Mouse (Mus musculus): ENCODE data around the gene Srsf12. TPM values are rescaled to one million over a fixed set of nuclear protein-coding genes. Genes with fewer than 3 reads are reported as not detected.

Gene Srsf12
- polyA plus RNA-seq (2014; fragmentation: Nextera tagmentation; extraction: Ambion mirVana): 73.3 and 85.8 TPM in 2 replicates

DNA sequence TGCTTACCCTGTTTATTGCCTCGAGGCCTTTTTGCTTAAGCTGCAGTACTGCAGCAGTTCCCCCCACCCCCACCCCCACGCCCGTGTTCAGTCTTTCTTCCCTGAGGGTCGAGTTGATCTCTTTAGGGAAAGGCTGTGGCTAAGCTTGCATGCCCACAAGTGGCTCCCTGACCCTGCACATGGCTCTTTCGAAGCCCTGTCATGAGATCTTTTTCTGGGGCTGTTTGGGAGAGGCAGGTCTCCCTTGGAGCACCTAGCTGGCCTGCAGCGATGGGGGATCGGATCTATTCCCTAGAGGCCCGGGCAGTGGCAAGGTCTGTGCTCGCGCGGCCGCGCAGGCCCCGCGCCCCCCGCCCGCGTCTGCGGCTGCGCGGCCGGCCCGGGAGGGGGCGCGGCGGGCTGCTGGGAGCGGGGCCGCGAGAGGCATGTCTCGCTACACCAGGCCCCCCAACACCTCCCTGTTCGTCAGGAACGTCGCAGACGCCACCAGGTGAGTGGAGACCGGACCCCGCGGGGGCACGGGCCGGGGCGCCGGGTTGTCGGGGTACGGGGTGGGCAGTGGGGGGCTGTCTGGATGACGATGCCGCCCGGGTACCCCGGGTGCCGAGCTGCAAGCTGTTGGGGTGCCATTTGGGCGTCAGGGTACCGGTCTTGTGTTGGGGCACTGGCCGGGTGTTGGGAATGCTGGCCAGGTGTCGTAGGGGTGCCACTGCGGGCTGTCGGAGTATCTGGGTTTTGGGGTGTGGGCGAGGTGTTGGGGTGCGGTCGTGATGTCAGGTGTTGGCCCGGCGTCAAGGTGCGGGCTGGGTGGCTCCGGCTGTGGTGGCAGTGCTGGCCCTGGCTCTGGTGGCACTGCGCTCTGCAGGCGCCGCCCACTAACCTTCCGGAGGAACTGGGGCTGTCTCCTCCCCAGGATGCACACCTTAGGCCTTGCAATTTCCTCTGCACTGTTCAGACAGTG lies at the start of gene Srsf12:
Gene Srsf12 (plus strand): TSS at position 111 of the 961 bp plus-strand sequence.
- Histone ChIP-seq H3K36me3 (ENCODE audit: control insufficient read depth, insufficient read depth, low read length) (no peaks in the 10 kb centered on the region), H3K4me3 (ENCODE audit: low read depth, low read length) (peak within 1 kb of the TSS; percentile 74), H3K27ac (ENCODE audit: low read depth, low read length) (peak within 1 kb of the TSS; percentile 82), H3K4me1 (ENCODE audit: control insufficient read depth, insufficient read depth, low read length) (0 out of 2 replicates have a peak, but pooled peaks cover 4% of the 10 kb centered on the region), H3K9ac (replicated peaks; ENCODE audit: low read depth, low read length) (peak within 1 kb of the TSS; percentile 92), H3K4me2 (ENCODE audit: low read depth, low read length) (peak within 1 kb of the TSS; percentile 93), H3K9me3 (ENCODE audit: control insufficient read depth, low read length) (no peaks in the 10 kb centered on the region), H3K27me3 (ENCODE audit: control insufficient read depth, insufficient read depth, low read length) (no peaks in the 10 kb centered on the region)
- 2% methylated on average over 55 of the region's 65 CpGs for WGBS
- peak; percentile 93 for ATAC-seq (ENCODE audit: low read depth)

DNA sequence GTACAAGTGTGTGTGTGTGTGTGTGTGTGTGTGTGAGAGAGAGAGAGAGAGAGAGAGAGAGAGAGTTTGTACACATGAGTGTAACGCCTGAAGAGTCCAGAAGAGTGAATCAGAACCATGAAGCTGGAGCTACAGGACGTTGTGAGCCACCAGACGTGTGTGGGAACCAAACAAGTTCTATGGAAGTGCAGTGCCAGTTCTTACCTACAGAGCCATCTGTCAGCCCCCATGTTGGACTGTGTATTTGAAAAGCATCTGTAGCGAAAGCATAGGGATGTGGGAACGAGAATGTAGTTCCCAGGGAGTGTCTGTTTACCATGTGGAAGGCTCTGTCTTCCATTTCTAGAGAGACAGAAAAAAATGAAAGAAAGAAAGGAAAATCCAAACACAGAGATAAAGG lies 25.3 kb upstream of the Srsf12 start:
- H3K36me3 ChIP-seq (ENCODE audit: control insufficient read depth, insufficient read depth, low read length): peaks cover 5% of the 10 kb centered on the region; the same call in 1 of the 2 replicates
- H3K4me2 ChIP-seq (ENCODE audit: low read depth, low read length): no peak overlapping the region
- WGBS: 84% methylated on average over 5 of the region's 5 CpGs
- H3K9me3 ChIP-seq (ENCODE audit: control insufficient read depth, low read length): no peaks in the 10 kb centered on the region
- no peak for ATAC-seq (ENCODE audit: low read depth)
- H3K4me3 ChIP-seq (ENCODE audit: low read depth, low read length): no peak overlapping the region
- no peaks in the 10 kb centered on the region for H3K27me3 ChIP-seq (ENCODE audit: control insufficient read depth, insufficient read depth, low read length)
- H3K27ac ChIP-seq (ENCODE audit: low read depth, low read length): no peak overlapping the region
- H3K9ac ChIP-seq (replicated peaks; ENCODE audit: low read depth, low read length): no peak overlapping the region
- no peaks in the 10 kb centered on the region for H3K4me1 ChIP-seq (ENCODE audit: control insufficient read depth, insufficient read depth, low read length)

DNA sequence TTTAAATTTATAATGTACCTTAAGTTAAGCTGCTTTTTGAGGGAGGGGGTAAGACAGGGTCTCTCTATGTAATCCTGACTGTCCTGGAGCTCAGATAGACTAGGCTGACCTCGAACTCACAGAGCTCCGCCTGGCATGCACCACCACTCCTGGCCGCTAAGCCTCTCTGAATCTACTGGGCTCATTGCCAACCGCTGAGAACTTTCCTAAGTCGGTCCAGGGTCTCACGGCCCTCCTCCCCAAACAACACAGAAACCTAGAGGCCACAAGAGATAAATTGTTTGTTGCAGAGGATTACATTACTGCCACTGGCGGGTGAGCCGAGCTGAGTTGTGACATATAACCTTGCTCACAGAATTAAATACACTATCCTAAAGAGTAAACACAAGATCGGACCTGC lies 20.6 kb upstream of the Srsf12 start:
- Histone ChIP-seq H3K27me3 (ENCODE audit: control insufficient read depth, insufficient read depth, low read length) (no peaks in the 10 kb centered on the region), H3K4me1 (ENCODE audit: control insufficient read depth, insufficient read depth, low read length) (no peaks in the 10 kb centered on the region), H3K36me3 (ENCODE audit: control insufficient read depth, insufficient read depth, low read length) (peaks cover 5% of the 10 kb centered on the region; the same call in 1 of the 2 replicates), H3K27ac (ENCODE audit: low read depth, low read length) (no peak overlapping the region), H3K4me3 (ENCODE audit: low read depth, low read length) (peak overlapping the region; percentile 67), H3K9me3 (ENCODE audit: control insufficient read depth, low read length) (no peaks in the 10 kb centered on the region), H3K9ac (replicated peaks; ENCODE audit: low read depth, low read length) (no peak overlapping the region), H3K4me2 (ENCODE audit: low read depth, low read length) (peak overlapping the region; percentile 73)
- no peak for ATAC-seq (ENCODE audit: low read depth)
- WGBS: 17% methylated on average over 9 of the region's 9 CpGs

DNA sequence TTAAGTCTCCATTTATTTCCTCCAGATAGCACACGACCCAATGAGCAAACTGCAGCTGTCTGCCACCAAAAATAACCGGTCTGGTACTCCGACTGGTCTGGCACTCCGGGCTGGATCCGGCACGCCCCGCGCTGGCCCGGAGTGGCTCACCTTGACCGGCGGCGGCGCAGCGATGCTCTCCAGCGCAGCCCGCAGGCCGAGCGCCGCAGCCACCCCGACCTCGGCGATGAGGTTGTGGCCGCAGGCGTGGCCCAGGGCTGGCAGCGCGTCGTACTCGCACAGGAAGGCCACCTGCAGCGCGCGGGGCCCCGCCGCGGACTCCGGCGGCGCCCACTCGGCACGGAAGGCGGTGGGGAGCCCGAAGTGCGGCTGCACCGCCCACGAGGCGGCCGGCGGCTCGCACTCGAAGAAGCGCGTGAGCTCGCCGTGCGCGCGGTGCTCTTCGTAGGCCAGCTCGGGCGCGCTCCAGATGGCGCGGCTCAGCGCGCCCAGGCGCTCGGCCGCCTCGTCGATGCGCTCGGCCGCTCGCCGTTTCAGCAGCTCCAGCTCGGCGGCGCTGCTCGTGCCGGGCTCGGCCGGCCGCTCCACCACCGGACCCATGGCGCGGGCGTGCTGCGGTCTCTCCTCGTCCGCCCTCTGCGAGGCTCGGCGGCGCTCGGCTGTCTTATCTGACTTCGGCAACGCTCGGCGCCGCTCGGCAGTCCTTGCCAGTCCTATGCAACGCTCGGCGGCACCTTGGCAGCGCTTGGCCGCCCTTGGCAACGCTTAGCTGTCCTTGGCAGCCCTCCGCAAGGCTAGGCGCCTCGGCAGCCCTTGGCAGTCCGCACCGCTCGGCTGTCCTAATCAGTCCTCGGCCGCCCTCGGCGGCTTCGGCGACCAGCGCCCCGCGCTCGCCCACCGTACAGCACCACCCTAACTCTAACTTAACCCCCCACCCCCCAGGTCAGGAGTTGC lies 19.7 kb upstream of the Srsf12 start:
- peak; percentile 96 for ATAC-seq (ENCODE audit: low read depth)
- Histone ChIP-seq H3K36me3 (ENCODE audit: control insufficient read depth, insufficient read depth, low read length) (peaks cover 5% of the 10 kb centered on the region; the same call in 1 of the 2 replicates), H3K4me1 (ENCODE audit: control insufficient read depth, insufficient read depth, low read length) (no peaks in the 10 kb centered on the region), H3K4me2 (ENCODE audit: low read depth, low read length) (peak overlapping the region; percentile 73), H3K27me3 (ENCODE audit: control insufficient read depth, insufficient read depth, low read length) (no peaks in the 10 kb centered on the region), H3K9ac (replicated peaks; ENCODE audit: low read depth, low read length) (peak overlapping the region; percentile 73), H3K4me3 (ENCODE audit: low read depth, low read length) (peak overlapping the region; percentile 67), H3K9me3 (ENCODE audit: control insufficient read depth, low read length) (no peaks in the 10 kb centered on the region), H3K27ac (ENCODE audit: low read depth, low read length) (peak overlapping the region; percentile 86)
- WGBS: under 1% methylated on average over 123 of the region's 123 CpGs

DNA sequence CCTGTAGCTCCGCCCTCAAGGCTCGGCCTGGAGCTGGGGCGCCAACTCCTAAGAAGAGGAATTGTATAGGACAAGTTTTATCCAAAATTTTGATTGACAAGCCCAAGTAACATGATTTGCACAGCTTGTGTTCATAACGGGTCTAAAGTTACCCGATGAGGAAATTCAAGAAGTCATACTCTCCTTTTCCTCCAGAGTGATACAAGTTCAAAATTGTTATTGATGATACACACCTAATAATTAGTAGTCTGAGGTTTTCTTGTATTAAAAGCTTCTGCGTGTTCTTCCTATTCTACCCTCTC lies 19.1 kb upstream of the Srsf12 start, which contains the start of gene Pm20d2:
Gene Pm20d2 (minus strand): TSS at position 3 of the 302 bp plus-strand sequence.
- Histone ChIP-seq H3K9ac (replicated peaks; ENCODE audit: low read depth, low read length) (peak within 1 kb of the TSS; percentile 73), H3K4me2 (ENCODE audit: low read depth, low read length) (peak within 1 kb of the TSS; percentile 73), H3K27ac (ENCODE audit: low read depth, low read length) (peak within 1 kb of the TSS; percentile 86), H3K4me1 (ENCODE audit: control insufficient read depth, insufficient read depth, low read length) (no peaks in the 10 kb centered on the region), H3K27me3 (ENCODE audit: control insufficient read depth, insufficient read depth, low read length) (no peaks in the 10 kb centered on the region), H3K9me3 (ENCODE audit: control insufficient read depth, low read length) (no peaks in the 10 kb centered on the region; the same call in 1 of the 2 replicates), H3K4me3 (ENCODE audit: low read depth, low read length) (peak within 1 kb of the TSS; percentile 67), H3K36me3 (ENCODE audit: control insufficient read depth, insufficient read depth, low read length) (peaks cover 5% of the 10 kb centered on the region; the same call in 1 of the 2 replicates)
- WGBS: 17% methylated on average over 6 of the region's 6 CpGs
- ATAC-seq (ENCODE audit: low read depth): no peak

DNA sequence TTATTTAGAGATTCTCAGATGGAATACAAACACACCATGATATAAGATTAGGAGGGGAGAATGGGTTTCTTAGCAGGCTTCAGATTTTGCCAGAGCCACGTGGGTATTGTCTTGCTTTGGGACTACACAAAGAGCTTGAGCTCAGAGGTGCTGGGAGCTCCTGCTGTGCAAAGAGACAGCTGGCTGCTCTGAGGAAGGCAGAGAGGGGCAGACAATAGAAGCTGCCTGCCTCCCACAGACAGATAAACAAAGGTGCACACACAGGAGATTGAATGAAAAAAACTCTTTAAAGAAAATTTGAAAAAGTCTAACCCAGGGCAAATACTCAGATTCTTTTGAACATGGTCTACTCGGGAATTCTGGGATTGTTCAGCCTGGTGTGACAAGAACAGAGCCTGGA lies 10.7 kb upstream of the Srsf12 start:
- 6% methylated on average over 2 of the region's 2 CpGs for WGBS
- no peaks in the 10 kb centered on the region for H3K36me3 ChIP-seq (ENCODE audit: control insufficient read depth, insufficient read depth, low read length)
- no peak for ATAC-seq (ENCODE audit: low read depth)
- H3K4me2 ChIP-seq (ENCODE audit: low read depth, low read length): no peak overlapping the region
- H3K9me3 ChIP-seq (ENCODE audit: control insufficient read depth, low read length): no peaks in the 10 kb centered on the region; the same call in 1 of the 2 replicates
- no peak overlapping the region for H3K9ac ChIP-seq (replicated peaks; ENCODE audit: low read depth, low read length)
- no peaks in the 10 kb centered on the region for H3K4me1 ChIP-seq (ENCODE audit: control insufficient read depth, insufficient read depth, low read length)
- no peak overlapping the region for H3K4me3 ChIP-seq (ENCODE audit: low read depth, low read length)
- H3K27ac ChIP-seq (ENCODE audit: low read depth, low read length): no peak overlapping the region
- no peaks in the 10 kb centered on the region for H3K27me3 ChIP-seq (ENCODE audit: control insufficient read depth, insufficient read depth, low read length)

DNA sequence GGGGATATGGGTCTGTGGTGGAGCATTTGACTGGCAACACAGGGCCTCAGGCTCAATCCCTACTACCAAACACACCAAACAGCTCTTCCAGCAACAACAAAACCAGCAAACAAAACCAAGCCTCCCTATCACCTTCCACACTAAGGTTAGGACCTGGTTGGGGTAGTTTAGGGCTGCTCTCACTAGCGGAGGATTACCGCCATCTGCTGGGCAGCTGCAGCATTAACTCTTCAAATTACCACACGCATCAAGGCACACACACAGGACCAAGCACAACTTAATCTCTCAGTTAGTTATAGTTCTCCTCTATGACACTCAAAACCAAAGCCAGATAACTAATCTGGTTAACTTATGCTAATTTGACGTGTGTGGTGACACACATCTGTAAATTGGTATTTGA lies 4.1 kb upstream of the Srsf12 start:
- WGBS: 6% methylated on average over 4 of the region's 4 CpGs
- Histone ChIP-seq H3K9ac (replicated peaks; ENCODE audit: low read depth, low read length) (no peak overlapping the region), H3K36me3 (ENCODE audit: control insufficient read depth, insufficient read depth, low read length) (no peaks in the 10 kb centered on the region), H3K27me3 (ENCODE audit: control insufficient read depth, insufficient read depth, low read length) (no peaks in the 10 kb centered on the region), H3K4me3 (ENCODE audit: low read depth, low read length) (no peak overlapping the region), H3K9me3 (ENCODE audit: control insufficient read depth, low read length) (no peaks in the 10 kb centered on the region), H3K4me2 (ENCODE audit: low read depth, low read length) (no peak overlapping the region), H3K4me1 (ENCODE audit: control insufficient read depth, insufficient read depth, low read length) (no peaks in the 10 kb centered on the region), H3K27ac (ENCODE audit: low read depth, low read length) (no peak overlapping the region)
- no peak for ATAC-seq (ENCODE audit: low read depth)

DNA sequence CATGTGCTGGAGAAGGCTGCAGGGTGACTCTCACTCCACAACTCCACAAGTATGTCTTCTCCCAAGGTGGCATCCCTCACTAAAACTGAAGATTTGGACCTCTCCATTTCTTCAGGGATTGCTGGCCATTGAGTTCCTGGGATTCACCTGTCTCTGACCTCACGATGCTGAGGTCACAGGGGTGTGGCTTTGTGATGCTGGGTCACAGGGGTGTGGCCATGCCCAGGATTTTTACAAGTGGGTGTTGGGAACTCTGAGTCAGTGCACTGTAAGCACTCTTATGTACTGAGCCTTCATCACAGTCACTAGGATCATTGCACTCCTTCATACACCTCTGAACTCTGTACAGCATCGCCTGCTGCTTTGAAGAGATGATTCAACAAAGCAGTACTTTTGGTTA lies 1.2 kb upstream of the Srsf12 start:
- no peak overlapping the region for H3K4me2 ChIP-seq (ENCODE audit: low read depth, low read length)
- no peak overlapping the region for H3K9ac ChIP-seq (replicated peaks; ENCODE audit: low read depth, low read length)
- H3K36me3 ChIP-seq (ENCODE audit: control insufficient read depth, insufficient read depth, low read length): no peaks in the 10 kb centered on the region
- no peak overlapping the region for H3K4me3 ChIP-seq (ENCODE audit: low read depth, low read length)
- WGBS: 65% methylated on average over 2 of the region's 2 CpGs
- H3K4me1 ChIP-seq (ENCODE audit: control insufficient read depth, insufficient read depth, low read length): 0 out of 2 replicates have a peak, but pooled peaks cover 4% of the 10 kb centered on the region
- no peaks in the 10 kb centered on the region for H3K9me3 ChIP-seq (ENCODE audit: control insufficient read depth, low read length)
- H3K27me3 ChIP-seq (ENCODE audit: control insufficient read depth, insufficient read depth, low read length): no peaks in the 10 kb centered on the region
- no peak for ATAC-seq (ENCODE audit: low read depth)
- H3K27ac ChIP-seq (ENCODE audit: low read depth, low read length): no peak overlapping the region

Data from neural tube, embryonic 14.5 days (tissue).